Mouse (Mus musculus): ENCODE results near the gene Klf4. TPM values are rescaled to one million over a fixed set of nuclear protein-coding genes. Genes with fewer than 3 reads are reported as not detected.
A peak's percentile ranks its signal among the peaks of the same experiment; 100 is the strongest.

The Klf4 gene
- total RNA-seq, 2 experiments from 2014 or later = 5.8 to 5.9 TPM

DNA sequence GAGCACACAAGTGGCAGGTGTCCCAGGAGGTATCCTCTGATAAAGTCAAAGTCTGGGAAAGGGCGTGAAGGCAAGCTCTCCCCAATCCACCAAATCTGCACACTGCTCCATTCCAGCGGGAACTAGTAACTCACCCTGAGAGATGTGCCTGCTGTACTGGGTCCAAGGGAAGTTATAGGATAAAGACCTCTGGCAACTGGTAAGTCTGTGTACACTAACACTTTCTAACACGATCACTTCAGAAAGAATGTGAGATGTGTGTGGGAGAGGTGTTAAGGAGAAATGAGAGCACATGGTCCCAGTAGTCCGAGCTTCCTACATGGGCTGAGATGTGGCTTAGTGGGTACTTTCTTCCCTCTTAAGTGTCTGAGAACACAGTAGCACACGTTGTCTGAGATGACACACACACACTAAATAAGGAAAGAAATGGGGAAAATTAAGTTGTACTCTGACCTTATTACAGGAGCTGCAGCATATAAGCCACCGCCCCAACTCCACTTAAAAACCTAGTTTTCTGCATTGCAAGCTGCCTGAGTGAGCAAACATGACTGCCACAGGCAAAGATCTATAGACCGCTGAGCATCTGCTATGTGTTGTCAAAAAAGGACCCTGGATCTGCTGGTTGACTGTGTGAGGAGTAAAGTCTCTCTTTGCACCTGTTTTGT, 18.5 kb downstream of the Klf4 start:
- TF ChIP-seq CTCF (conservative IDR thresholded peaks at IDR 0.05) = no peak
- H3K27ac ChIP-seq = no peak overlapping the region
- H3K4me3 ChIP-seq = no peak overlapping the region
- DNase-seq (ENCODE audit: low spot score in 2 of 2) = no peak

DNA sequence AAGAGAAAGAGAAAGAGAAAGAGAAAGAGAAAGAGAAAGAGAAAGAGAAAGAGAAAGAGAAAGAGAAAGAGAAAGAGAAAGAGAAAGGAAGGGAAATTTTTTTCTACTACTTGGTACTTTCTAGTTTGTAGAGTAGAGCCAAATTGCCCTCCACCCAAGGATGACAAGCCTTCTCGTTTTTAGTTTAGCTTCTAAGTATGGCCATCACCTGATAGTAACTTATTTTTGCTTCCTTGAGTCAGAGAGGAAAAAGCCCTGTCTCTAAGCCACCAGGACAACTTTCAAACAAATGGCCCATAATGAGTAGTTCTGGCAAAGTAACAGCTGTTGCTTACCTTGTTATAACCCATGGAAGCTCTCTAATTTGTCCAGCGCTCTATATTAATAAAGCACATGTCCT, 20.9 kb downstream of the Klf4 start:
- TF ChIP-seq CTCF (conservative IDR thresholded peaks at IDR 0.05) = no peak
- H3K4me3 ChIP-seq = no peak overlapping the region
- H3K27ac ChIP-seq = no peak overlapping the region
- DNase-seq (ENCODE audit: low spot score in 2 of 2) = no peak

GRCm38 (mm10) chr4:55508712-55509111, 23.6 kb downstream of the Klf4 start:
- H3K27ac ChIP-seq = no peak overlapping the region
- TF ChIP-seq CTCF (conservative IDR thresholded peaks at IDR 0.05) = no peak
- no peak overlapping the region for H3K4me3 ChIP-seq
- no peak for DNase-seq (ENCODE audit: low spot score in 2 of 2)

- H3K27ac ChIP-seq = no peak overlapping the region
- no peak overlapping the region for H3K4me3 ChIP-seq
- no peak for TF ChIP-seq CTCF (conservative IDR thresholded peaks at IDR 0.05)
- DNase-seq (ENCODE audit: low spot score in 2 of 2) = no peak
These were observed 33.6 kb downstream of the Klf4 start for GRCm38 (mm10) chr4:55498621-55499020.

DNA sequence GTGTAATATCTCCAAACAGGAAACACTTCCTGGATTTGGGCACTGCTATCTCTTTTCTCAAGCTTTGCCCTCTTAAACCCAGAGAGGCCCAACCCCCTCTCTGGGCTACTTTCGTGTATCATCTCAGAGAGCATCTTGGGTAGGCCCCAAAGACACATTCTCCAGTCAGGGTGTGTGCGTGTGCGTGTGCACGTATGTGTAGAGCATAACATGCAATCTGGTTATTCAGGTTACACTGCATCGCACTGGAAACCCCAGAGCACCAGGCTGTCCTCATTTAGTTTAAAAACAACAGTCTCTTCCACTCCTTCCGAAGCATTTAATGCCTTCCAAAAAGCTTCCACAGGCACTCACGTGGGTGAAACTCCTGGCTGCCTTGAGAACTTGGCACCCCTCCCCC, 35.9 kb downstream of the Klf4 start:
- no peak for TF ChIP-seq CTCF (conservative IDR thresholded peaks at IDR 0.05)
- DNase-seq (ENCODE audit: low spot score in 2 of 2) = no peak
- Histone ChIP-seq H3K4me3 (no peak overlapping the region), H3K27ac (no peak overlapping the region)

DNA sequence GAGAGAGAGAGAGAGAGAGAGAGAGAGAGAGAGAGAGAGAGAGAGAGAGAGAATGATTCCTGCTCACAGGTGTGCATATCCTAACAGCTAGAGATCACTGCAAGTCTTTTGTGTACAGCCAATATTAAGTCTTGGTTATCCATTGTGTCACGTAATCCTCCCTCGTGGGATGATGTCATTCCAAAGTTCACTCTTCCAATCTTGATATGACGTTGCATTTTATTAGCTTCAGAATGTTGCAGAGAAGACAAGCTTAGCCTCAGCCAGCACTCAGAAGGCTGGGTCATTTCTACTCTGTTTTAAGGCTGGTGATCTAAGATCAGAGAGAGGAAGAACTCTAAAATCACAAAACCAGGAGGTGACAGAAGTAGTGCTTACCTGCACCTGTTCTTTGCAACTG, 39.0 kb downstream of the Klf4 start:
- Histone ChIP-seq H3K27ac (no peak overlapping the region), H3K4me3 (no peak overlapping the region)
- no peak for TF ChIP-seq CTCF (conservative IDR thresholded peaks at IDR 0.05)
- no peak for DNase-seq (ENCODE audit: low spot score in 2 of 2)

DNA sequence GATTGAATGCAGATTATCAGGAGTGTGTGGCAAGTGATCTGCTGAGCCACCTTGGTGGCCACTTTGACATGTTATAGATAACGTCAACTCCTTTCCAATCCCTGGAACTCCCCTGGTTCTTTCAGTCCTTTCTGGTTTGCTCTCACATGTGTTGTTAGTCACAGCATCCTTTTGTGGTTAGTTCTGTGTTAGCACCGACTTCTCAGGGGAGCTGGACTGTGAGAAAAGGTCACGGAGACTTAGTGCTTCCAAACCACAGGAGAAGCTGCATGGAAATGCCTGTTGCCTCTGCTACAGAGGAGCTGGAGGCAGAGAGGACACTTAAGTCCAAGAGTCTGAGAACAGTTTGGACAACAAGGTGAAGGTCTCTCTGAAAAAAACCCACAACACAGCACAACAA, 42.9 kb downstream of the Klf4 start:
- no peak overlapping the region for H3K4me3 ChIP-seq
- no peak for TF ChIP-seq CTCF (conservative IDR thresholded peaks at IDR 0.05)
- no peak for DNase-seq (ENCODE audit: low spot score in 2 of 2)

GRCm38 (mm10) chr4:55488604-55489003, 43.7 kb downstream of the Klf4 start:
- TF ChIP-seq CTCF (conservative IDR thresholded peaks at IDR 0.05) = no peak
- no peak overlapping the region for H3K27ac ChIP-seq
- no peak for DNase-seq (ENCODE audit: low spot score in 2 of 2)
- no peak overlapping the region for H3K4me3 ChIP-seq

More for the DNA sequence above, 42.9 kb downstream of the Klf4 start:
- no peak overlapping the region for H3K27ac ChIP-seq

- DNase-seq (ENCODE audit: low spot score in 2 of 2) = peak; percentile 29 to 81
- Histone ChIP-seq H3K27ac (no peak overlapping the region), H3K4me3 (peak overlapping the region; percentile 33; the same call in 1 of the 2 replicates)
- peak; percentile 93 for TF ChIP-seq CTCF (conservative IDR thresholded peaks at IDR 0.05)
These were observed 51.9 kb downstream of the Klf4 start for GRCm38 (mm10) chr4:55480322-55480767.

DNA sequence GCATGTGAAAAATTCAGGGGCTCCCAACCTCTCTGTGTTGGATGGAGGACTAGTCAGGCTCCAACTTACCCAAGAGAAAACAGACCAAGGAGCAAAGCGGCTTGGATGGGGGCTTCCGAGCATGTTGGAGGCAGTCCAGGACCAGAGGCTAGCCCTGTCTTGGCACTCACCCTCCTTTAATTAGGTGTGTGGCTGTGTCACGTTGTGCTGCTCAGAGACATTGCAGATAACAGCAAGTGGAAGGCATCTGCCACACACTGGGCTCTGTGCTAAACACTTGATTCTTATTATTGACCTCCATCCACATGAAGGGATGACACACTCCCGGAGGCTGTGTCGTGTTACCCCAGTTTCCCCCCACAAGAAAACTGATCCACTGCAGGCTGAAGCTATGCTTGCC, 53.9 kb downstream of the Klf4 start:
- TF ChIP-seq CTCF (conservative IDR thresholded peaks at IDR 0.05) = no peak
- Histone ChIP-seq H3K4me3 (no peak overlapping the region), H3K27ac (no peak overlapping the region)
- no peak for DNase-seq (ENCODE audit: low spot score in 2 of 2)

DNA sequence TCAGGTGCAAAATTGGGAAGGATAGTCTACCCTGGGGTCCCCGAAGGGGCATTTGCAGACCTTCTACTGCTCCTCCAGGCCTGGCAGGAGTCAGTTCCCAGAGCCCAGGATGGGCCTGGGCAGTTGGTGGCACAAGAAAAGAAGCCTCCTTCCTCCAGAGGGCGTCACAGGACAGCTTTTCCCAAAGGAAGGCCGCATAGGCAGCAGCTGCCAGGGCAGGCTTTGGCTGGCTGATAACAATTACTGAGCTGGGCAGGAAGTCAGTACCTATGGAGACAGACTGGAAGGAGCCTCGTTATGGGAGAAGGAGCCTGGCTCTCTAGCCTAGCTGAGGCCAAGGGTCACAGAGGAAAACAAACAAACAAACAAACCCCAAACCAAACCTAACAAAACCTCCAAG, 54.3 kb downstream of the Klf4 start:
- DNase-seq (ENCODE audit: low spot score in 2 of 2) = no peak
- Histone ChIP-seq H3K4me3 (no peak overlapping the region), H3K27ac (no peak overlapping the region)
- peak; percentile 62 for TF ChIP-seq CTCF (conservative IDR thresholded peaks at IDR 0.05)

GRCm38 (mm10) chr4:55477210-55477759, 55.0 kb downstream of the Klf4 start:
- TF ChIP-seq CTCF (conservative IDR thresholded peaks at IDR 0.05) = no peak
- Histone ChIP-seq H3K27ac (no peak overlapping the region), H3K4me3 (no peak overlapping the region)
- no peak for DNase-seq (ENCODE audit: low spot score in 2 of 2)

Other genes with a start within 250 kb of the Klf4 start
- gene Rad23b, start 182.4 kb downstream of the Klf4 start, total RNA-seq (2021) = 100 to 1,000 TPM; 173 to 183 TPM

Measured in layer of hippocampus, adult 2 months (tissue).